Mouse (Mus musculus) c-Kit-positive CD71-positive TER-119-positive erythroid progenitor cells, embryonic 14.5 days (primary cell): ENCODE measurements around the gene Dhrs4.

Source experiments
- DNase-seq: peaks from one replicate; pipeline ENCODE4 v3.0.0-alpha.2; 2013; ENCODE audit warnings: low spot score

Gene Dhrs4

DNA sequence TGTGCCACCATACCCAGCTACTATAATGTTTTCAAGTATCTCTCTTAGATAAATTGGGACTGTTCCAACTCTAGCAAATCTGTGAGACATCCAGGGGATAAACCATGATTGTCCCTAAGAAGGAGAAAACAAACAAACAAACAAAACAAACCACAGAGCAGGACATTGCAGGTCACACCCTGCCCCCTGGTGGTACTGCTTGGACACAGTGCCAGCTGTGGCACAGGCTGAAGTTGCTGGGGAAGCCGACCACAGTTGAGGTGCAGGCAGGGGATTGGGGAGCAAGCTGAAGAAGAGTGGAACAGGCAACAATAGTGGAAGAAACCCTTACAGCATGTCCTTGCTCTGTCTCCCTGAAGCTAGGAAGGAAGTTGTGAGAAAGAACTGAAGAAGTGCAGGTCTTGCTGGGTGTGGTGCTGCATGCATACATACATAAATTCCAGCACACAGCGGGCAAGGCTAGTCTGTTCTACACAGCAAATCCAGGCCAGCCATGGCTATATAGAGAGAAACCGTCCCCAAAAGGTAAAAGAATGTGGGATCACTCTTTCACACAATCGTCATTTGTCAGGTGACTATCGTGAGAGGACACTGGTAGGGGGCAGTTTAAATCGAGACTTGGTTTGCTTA lies 57.7 kb downstream of the Dhrs4 start:
- peak; percentile 42 for DNase-seq
